Mouse (Mus musculus): ENCODE data around the gene Adcy3.

Gene Adcy3

DNA sequence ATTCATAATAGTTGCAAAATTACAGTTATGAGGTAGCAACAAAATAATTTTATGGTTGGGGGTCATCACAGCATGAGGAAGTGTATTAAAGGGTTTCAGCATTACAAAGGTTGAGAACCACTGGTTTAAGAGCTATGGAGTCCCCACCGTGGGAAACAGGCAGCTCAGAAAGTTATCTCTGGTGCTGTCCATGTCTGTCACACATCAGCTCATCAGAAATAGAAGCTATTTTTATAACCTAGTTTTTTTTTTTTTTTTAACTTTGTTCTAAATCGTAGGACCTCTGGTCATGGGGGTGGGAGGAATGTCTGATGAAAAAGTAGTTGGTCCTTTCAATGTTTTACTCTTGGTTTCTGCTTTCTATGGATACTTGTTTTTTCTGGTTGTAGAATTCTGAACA, 110.9 kb downstream of the Adcy3 start:
- no peak for DNase-seq (ENCODE audit: low read depth)

DNA sequence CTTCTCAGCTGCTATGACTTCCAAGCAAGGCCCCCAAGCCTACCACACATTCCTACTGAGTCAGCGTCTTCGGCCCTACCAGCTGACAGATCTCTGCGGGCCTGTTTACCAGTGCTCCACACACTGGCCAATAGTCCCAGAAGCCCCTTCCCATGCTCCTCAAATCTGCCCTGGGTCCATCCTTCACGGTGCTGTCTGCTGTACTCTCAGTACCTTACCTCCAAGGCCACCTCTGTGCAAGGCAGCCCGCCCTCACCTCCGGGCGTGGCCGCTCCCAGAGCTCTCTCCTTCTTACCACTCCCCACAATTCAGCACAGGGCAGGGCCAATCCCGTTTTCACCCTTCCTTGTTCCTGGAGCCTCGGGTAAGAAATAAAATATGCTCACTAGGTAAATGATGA, 112.8 kb downstream of the Adcy3 start:
- no peak for DNase-seq (ENCODE audit: low read depth)

DNA sequence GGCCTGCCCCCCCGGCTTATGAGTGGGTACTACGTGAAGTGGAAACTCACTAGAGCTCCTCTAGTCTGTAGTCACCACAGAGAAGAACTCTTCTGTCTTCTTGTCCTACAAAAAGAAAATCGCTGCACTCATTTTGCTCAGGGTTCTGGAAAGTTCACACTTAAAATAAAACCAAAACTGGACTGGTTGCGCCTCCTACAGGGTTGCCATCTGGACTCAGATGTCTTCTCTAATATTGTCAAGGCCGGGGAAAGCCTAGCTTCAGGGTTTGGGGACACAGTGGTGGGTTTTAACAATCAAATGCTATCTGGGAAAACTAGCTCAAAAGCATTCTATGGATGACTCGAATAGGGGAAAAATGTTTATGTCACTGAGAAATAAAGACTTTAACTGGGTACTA, 116.9 kb downstream of the Adcy3 start:
- DNase-seq (ENCODE audit: low read depth) = no peak

DNA sequence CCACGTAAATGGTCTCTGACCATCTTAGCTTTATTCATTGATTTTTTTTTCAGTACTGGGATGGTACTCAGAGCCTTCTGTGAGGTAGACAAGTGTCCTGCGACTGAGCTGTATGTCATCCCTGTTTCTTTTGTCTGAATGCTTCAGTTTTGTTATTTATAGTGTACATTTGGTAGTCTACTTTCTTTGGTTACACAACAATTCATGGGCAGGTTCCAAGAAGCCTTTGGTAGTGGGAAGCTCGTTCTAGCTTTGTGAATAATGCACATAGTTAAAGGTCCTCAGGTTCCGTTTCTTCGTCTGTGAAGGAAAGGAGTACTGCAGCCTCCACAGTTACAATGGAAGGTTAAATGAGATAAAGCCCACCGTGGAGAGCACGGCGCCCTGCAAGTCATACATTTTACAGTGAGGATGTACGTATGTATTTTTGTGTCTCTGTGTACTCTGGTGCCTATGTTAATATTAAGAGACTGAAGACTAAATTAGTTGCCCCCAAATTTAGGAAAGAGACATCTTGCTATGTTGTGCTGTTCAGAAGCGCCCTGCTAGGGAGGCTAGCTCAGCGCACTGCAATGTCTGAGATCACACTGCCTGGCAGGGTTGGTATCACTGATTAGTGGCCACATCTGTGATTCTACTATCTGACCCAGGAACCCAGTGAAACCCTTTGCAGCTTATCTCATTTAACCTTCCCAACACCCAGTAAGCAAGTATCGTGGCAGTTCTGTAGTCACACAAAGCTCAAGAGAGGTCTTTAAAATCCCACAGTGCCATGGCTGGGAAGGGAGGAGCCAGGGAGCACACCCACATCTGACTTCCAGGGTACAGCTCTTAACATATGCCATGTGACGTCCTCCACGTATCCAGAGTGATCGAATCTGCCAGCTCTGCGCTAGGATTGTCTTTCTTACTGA, 120.1 kb downstream of the Adcy3 start:
- no peak for DNase-seq (ENCODE audit: low read depth)

Measured in fibroblast of lung, adult 2 months (primary cell).